Mouse (Mus musculus): Measurements from ENCODE around the gene Gsta2. TPM values are rescaled to one million over a fixed set of nuclear protein-coding genes. Genes with fewer than 3 reads are reported as not detected.
"Not testable (repeated sequence)": the region's sequence is repeated elsewhere in the genome, so short reads cannot be mapped to it uniquely, and the experiment has no call there.

Gene Gsta2
- total RNA-seq, 2 experiments from 2014 or later: not detected

GRCm38 (mm10) chr9:78337050-78337449, 18.5 kb downstream of the Gsta2 start:
- not testable (repeated sequence) for ATAC-seq (replicated peaks; ENCODE audit: low FRiP score, low TSS enrichment, poor library complexity, severe bottlenecking)

- ATAC-seq (replicated peaks; ENCODE audit: low FRiP score, low TSS enrichment, poor library complexity, severe bottlenecking): not testable (repeated sequence)
Measured at GRCm38 (mm10) chr9:78327289-78327688, 28.3 kb downstream of the Gsta2 start, which contains the start of gene Omt2b. Gene Omt2b, plus strand, starts transcription at chr9:78327589.

GRCm38 (mm10) chr9:78319499-78319898, 36.1 kb downstream of the Gsta2 start:
- no peak for ATAC-seq (replicated peaks; ENCODE audit: low FRiP score, low TSS enrichment, poor library complexity, severe bottlenecking)

DNA sequence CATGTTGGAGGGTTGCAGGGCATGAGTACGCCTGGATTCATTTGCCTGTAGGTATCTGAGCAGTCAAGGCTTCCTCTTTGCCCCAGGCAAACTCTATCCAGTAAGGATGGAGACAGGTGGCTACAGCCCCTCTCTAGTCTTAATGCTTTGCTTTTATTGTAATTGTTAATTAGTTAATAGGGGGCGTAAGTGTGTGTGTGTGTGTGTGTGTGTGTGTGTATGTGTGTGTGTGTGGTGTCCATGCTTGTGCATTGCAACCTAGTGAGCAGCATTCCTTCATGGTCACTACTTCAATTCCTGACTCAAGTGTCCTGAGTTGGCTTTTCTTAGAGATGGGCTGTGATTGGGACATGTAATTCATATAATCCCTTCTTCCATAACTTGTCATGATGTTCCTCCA, 40.9 kb downstream of the Gsta2 start, which contains the start of gene Omt2a:
Gene Omt2a (minus strand): TSS at position 101 of the 400 bp plus-strand sequence.
- ATAC-seq (replicated peaks; ENCODE audit: low FRiP score, low TSS enrichment, poor library complexity, severe bottlenecking): no peak

GRCm38 (mm10) chr9:78308122-78308521, 47.5 kb downstream of the Gsta2 start:
- not testable (repeated sequence) for ATAC-seq (replicated peaks; ENCODE audit: low FRiP score, low TSS enrichment, poor library complexity, severe bottlenecking)

DNA sequence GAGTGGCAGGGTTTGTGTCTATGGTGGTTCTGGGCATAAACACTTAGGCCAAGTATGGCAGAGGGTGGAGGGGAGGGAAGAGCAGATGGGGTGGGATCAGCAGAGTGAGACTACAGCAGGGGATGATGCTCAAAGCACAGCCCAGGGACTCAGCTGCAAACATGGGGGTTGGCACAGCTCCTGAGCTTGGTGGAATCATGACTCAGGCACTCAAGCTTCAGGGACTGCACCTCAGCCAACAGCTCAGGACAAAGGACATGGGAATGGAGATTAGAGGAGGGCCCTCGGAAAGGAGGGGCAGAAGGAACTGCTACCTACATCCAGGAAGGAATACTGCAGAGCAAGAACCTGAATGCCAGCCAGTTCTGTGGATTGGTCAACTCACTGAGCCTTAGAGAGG, 56.4 kb downstream of the Gsta2 start:
- not testable (repeated sequence) for ATAC-seq (replicated peaks; ENCODE audit: low FRiP score, low TSS enrichment, poor library complexity, severe bottlenecking)

DNA sequence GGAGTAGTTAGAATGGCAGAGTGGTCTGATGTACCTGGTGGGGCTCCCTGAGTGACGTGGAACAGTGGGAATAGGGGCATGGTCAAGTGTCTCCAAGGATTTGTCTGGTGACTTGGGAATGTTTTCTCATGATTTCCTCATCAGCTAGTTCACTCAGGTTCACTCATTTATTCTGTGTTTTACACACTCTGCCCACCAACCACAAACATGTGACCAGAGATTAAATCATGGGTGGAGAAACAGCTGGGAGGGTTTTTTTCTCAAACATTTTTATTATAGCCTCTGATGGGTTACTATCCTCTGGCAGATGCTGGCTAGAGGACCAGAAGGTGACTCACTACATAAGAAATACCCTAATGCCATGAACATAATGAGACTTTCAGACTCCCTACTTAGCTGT, 57.4 kb downstream of the Gsta2 start:
- ATAC-seq (replicated peaks; ENCODE audit: low FRiP score, low TSS enrichment, poor library complexity, severe bottlenecking): no peak

- ATAC-seq (replicated peaks; ENCODE audit: low FRiP score, low TSS enrichment, poor library complexity, severe bottlenecking): peak; percentile 81
Measured at GRCm38 (mm10) chr9:78296089-78296488, 59.5 kb downstream of the Gsta2 start.

DNA sequence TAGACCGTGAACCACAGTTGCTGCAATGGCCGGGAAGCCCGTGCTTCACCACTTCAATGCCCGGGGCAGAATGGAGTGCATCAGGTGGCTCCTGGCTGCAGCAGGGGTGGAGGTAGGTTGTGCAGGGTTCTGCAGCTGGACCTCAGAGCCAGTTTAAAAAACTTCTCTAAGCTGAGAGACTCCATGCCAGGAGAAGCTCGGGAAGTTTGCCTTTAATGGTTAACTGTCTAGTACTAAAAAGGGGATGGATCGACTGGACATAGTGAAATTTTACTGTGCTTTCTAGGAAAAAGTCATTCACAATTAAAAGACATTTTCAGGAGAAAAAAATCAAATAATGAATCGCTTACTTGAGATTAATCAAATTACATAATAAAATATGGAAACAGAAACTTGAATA, 60.8 kb downstream of the Gsta2 start:
- ATAC-seq (replicated peaks; ENCODE audit: low FRiP score, low TSS enrichment, poor library complexity, severe bottlenecking): not testable (repeated sequence)

DNA sequence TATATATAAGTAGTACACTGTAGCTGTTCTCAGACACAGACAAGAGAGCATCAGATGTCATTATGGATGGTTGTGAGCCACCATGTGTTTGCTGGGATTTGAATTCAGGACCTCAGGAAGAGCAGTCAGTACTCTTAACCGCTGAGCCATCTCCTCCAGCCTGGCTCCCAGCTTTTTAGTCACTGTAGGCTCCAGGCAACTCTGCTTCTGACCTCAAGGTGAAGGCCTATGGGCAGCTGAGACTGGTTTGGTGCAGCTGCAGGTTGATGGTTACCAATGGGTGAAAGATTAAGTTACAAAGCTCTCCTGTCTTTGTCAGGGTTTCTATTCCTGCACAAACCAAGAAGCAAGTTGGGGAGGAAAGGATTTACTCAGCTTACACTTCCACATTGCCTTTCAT, 61.9 kb downstream of the Gsta2 start:
- not testable (repeated sequence) for ATAC-seq (replicated peaks; ENCODE audit: low FRiP score, low TSS enrichment, poor library complexity, severe bottlenecking)

DNA sequence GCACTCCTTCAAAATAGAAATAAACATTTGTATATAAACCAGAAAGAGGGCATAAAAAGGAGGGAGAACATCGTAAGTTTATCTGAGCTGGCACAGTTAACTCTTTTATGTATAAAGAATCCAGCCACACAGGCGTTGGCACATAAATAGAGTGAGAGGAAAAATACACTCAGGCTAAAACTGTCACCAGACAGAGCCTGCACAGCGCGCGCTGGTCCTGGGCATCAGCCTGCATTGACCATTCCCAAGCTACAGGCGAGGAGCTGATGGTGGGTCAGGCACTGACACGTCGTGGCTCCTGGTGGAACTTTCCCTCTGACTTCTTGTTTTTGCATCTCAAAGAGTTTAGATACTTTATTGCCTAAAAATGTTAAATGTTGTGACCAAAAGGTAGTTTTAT, 63.1 kb downstream of the Gsta2 start:
- ATAC-seq (replicated peaks; ENCODE audit: low FRiP score, low TSS enrichment, poor library complexity, severe bottlenecking): not testable (repeated sequence)

DNA sequence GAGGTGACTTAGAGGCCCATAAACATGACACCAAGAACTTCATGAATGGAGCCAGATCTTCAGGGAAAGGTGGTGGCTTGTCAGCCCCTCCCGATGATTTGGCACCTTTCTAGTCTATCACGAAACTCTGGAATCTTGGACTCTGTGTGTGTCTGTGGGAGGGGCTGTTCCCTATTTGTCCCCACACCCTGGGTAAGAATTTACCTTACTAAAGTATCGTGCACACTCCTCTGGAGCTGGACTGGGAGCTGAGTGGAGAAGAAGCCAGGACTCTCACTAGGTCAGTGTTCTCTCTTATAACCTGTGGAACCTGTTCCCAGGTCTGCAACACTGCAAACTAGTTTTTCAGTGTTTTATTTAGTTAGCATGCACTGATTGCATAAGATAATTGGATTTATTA, 65.9 kb downstream of the Gsta2 start, which contains the start of gene Gm10639:
Gene Gm10639 (plus strand): TSS at position 201 of the 400 bp plus-strand sequence.
- not testable (repeated sequence) for ATAC-seq (replicated peaks; ENCODE audit: low FRiP score, low TSS enrichment, poor library complexity, severe bottlenecking)

GRCm38 (mm10) chr9:78289063-78289462, 66.5 kb downstream of the Gsta2 start:
- not testable (repeated sequence) for ATAC-seq (replicated peaks; ENCODE audit: low FRiP score, low TSS enrichment, poor library complexity, severe bottlenecking)

GRCm38 (mm10) chr9:78282002-78282711, 73.4 kb downstream of the Gsta2 start:
- not testable (repeated sequence) for ATAC-seq (replicated peaks; ENCODE audit: low FRiP score, low TSS enrichment, poor library complexity, severe bottlenecking)

Other genes with a start within 250 kb of the Gsta2 start
- gene Fbxo9, start 246.7 kb downstream of the Gsta2 start, total RNA-seq (2014; fragmentation: Nextera tagmentation): 72.9 and 109 TPM in 2 replicates
- gene Fbxo9, start 246.7 kb downstream of the Gsta2 start, total RNA-seq (2017): 69.2 and 112 TPM in 2 replicates
- 18.1 and 22.3 TPM in 2 replicates for gene Ick, start 246.6 kb downstream of the Gsta2 start, total RNA-seq (2014; fragmentation: Nextera tagmentation)
- gene Ick, start 246.6 kb downstream of the Gsta2 start, total RNA-seq (2017): 15.4 and 17.1 TPM in 2 replicates
- gene Gsta4, start 173.0 kb downstream of the Gsta2 start, total RNA-seq (2014; fragmentation: Nextera tagmentation): 6.5 and 8.4 TPM in 2 replicates
- gene Gsta4, start 173.0 kb downstream of the Gsta2 start, total RNA-seq (2017): 11.5 and 13.0 TPM in 2 replicates
- not detected in 2 replicates for gene Gsta1, start 125.1 kb downstream of the Gsta2 start, total RNA-seq (2014; fragmentation: Nextera tagmentation)
- not detected in 2 replicates for gene Gsta1, start 125.1 kb downstream of the Gsta2 start, total RNA-seq (2017)
- not detected in 2 replicates for gene Gm3776, start 98.7 kb downstream of the Gsta2 start, total RNA-seq (2014; fragmentation: Nextera tagmentation)
- gene Gm3776, start 98.7 kb downstream of the Gsta2 start, total RNA-seq (2017): not detected in 2 replicates
- gene Gm10639, start 65.9 kb downstream of the Gsta2 start, total RNA-seq (2014; fragmentation: Nextera tagmentation): not detected in 2 replicates
- gene Gm10639, start 65.9 kb downstream of the Gsta2 start, total RNA-seq (2017): not detected in 2 replicates
- gene Omt2a, start 41.0 kb downstream of the Gsta2 start, total RNA-seq (2014; fragmentation: Nextera tagmentation): not detected in 2 replicates
- not detected in 2 replicates for gene Omt2a, start 41.0 kb downstream of the Gsta2 start, total RNA-seq (2017)
- gene Omt2b, start 28.2 kb downstream of the Gsta2 start, total RNA-seq (2014; fragmentation: Nextera tagmentation): not detected in 2 replicates
- gene Omt2b, start 28.2 kb downstream of the Gsta2 start, total RNA-seq (2017): not detected in 2 replicates
- gene Dppa5a, start 12.4 kb upstream of the Gsta2 start, total RNA-seq (2014; fragmentation: Nextera tagmentation): not detected in 2 replicates
- not detected in 2 replicates for gene Dppa5a, start 12.4 kb upstream of the Gsta2 start, total RNA-seq (2017)
- not detected in 2 replicates for gene Ooep, start 22.9 kb upstream of the Gsta2 start, total RNA-seq (2014; fragmentation: Nextera tagmentation)
- gene Ooep, start 22.9 kb upstream of the Gsta2 start, total RNA-seq (2017): not detected in 2 replicates
- gene Ddx43, start 40.0 kb upstream of the Gsta2 start, total RNA-seq (2014; fragmentation: Nextera tagmentation): not detected in 2 replicates
- gene Ddx43, start 40.0 kb upstream of the Gsta2 start, total RNA-seq (2017): not detected in 2 replicates
- 7.4 and 7.5 TPM in 2 replicates for gene Cgas, start 87.4 kb upstream of the Gsta2 start, total RNA-seq (2014; fragmentation: Nextera tagmentation)
- gene Cgas, start 87.4 kb upstream of the Gsta2 start, total RNA-seq (2017): 6.9 and 8.9 TPM in 2 replicates
- gene Mto1, start 92.4 kb upstream of the Gsta2 start, total RNA-seq (2014; fragmentation: Nextera tagmentation): 30.2 and 38.8 TPM in 2 replicates
- gene Mto1, start 92.4 kb upstream of the Gsta2 start, total RNA-seq (2017): 45.1 and 55.7 TPM in 2 replicates
- gene Gm17324, start 93.0 kb upstream of the Gsta2 start, total RNA-seq (2014; fragmentation: Nextera tagmentation): not detected in 2 replicates
- gene Gm17324, start 93.0 kb upstream of the Gsta2 start, total RNA-seq (2017): 0.65 TPM in 1 of 2 replicates, not detected in the other
- gene Eef1a1, start 133.4 kb upstream of the Gsta2 start, total RNA-seq (2014; fragmentation: Nextera tagmentation): 11,779 and 12,959 TPM in 2 replicates
- 14,853 and 18,691 TPM in 2 replicates for gene Eef1a1, start 133.4 kb upstream of the Gsta2 start, total RNA-seq (2017)
- 4.8 and 6.4 TPM in 2 replicates for gene Slc17a5, start 232.3 kb upstream of the Gsta2 start, total RNA-seq (2014; fragmentation: Nextera tagmentation)
- 0.94 and 6.0 TPM in 2 replicates for gene Slc17a5, start 232.3 kb upstream of the Gsta2 start, total RNA-seq (2017)